Mouse (Mus musculus) forelimb bud, embryonic 11.5 days (tissue): ENCODE data around the gene Rbp1.
A peak's percentile ranks its signal among the peaks of the same experiment; 100 is the strongest.

Experiments used
- DNase-seq: peaks from one replicate; pipeline ENCODE4 v3.0.0-alpha.2; 2012; ENCODE audit warnings: low read depth, low spot score

Gene Rbp1

DNA sequence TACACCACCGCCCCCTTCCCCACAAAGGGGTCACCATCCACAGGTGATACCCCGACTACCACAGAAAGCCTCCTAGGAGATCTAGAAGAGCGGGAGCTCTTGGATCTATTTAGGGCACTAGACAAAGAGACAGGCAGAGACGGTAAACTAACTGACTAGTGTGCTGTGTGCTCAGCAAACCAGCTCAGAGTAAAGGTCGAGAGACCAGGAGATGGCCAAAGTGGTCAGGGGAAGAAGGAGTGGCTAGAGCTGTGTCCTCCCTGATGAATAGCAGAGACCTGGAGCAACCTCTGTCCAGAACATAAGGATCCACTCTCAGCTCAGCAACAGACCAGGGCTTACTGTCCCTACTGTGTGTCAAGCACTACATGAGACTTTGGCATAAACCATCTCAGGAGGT is at the start of gene Rbp1:
Rbp1 (plus strand) TSS at position 306 of the 400 bp plus-strand sequence.
- DNase-seq = no peak

DNA sequence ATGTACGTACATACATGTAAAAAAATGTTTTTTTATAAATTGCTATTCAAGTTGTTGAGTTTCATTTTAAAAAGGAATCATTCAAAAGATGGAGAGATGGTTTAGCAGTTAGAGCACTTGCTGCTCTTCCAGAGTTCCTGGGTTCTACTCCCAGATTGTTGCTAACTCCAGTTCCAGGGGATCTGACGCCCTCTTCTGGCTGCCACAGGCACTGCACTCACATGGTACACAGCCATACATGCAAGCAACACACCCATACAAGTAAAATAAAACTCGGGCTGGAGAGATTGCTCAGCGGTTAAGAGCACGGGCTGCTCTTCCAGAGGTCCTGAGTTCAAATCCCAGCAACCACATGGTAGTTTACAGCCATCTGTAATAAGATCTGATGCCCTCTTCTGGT is 49.4 kb upstream of the Rbp1 start:
- no peak for DNase-seq

DNA sequence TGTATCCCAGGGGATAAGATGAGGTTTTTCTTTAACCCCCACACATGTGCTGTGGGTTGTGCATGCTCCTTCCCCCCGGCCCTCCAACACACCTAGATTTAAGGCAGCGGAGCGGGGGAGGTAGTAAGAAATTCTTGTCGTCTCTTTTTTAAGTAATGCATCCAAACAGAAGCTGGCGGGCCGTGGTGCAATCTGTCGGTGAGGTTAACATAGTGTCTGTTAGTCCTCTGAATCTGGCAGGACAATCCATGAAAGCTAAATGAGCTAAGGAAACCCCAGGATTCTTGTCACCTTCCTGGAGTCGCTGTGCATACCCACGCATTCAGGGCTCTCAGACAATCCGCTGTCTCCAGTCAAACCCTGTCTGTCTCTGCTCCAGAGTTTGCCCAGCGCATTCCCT is 47.9 kb upstream of the Rbp1 start:
- DNase-seq = no peak

DNA sequence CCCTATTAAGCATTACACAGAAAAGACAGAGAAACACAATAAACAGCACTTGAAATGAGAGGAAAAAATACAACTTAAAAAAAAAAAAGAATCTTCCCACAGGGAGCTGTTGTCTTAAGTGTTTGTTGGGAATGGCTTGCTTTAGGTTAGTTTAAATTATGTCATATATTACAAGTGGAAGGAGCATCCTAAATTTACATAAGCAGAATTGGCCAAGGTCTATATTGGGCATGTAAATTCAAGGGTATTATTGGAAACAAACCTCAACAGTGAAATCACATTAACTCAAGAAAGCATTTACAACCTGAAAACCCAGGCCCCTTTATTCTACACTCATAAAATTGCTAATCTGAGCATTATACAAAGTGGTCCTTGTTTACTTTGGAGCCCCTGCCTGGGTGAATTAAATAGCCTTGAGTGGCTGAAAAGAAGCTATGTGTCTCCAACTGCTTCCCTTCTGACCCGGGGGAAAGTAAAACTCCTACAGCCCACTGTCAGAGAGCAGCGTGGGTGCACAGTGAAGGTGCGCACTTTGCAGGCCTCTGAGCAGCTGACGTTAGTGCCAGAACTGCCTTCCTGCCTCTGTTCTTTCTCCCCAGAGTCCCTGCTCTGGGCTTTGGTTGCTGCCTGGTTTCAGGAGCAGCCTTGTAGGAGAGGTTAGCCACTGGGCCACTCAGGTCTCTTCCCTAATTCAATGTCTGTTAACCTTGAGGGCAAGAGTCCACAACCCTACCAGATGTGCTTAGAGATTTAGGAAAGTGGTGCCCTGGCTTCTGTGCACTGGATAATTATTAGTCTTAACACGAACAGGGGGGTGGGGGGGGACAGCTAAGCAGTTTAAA is 47.2 kb upstream of the Rbp1 start:
- peak; percentile 17 for DNase-seq

DNA sequence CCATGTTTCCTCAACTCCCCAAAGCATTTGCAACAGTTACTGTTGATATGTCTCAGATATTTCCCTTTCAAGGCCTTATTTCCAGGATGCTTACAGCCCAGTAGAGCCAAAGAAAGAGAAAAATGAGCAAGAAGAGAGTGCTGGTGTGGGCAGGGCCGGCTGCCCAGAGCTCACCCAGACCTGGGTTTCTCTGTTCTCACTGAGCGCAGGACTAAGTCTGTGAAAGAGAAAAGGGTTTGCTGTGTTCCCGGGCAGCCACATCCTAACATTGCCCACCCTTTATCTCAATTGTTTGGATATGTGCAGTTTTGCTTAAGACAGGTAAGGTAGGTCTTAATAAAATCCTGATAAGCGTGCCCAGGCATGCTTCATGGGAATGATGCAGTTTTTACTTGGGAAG is 43.0 kb upstream of the Rbp1 start:
- no peak for DNase-seq

DNA sequence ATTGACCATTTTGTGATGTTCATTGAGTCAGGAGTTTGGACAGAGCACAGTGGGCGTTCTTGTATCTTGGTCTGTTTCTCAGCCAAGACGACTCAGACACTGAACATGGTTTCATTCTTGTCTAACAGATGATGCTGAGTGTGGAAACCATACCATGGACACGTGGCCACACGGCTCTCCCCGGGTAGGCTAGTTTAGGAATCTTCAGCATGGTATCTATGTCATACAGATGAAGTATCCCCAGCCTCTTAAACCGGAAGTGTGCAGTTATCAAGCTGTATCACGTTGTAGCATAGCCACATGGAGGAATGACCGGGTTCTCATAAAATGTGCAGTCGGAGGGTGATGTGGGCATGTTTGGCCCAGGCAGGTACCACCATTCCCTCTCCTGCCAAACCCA is 42.2 kb upstream of the Rbp1 start:
- no peak for DNase-seq

DNA sequence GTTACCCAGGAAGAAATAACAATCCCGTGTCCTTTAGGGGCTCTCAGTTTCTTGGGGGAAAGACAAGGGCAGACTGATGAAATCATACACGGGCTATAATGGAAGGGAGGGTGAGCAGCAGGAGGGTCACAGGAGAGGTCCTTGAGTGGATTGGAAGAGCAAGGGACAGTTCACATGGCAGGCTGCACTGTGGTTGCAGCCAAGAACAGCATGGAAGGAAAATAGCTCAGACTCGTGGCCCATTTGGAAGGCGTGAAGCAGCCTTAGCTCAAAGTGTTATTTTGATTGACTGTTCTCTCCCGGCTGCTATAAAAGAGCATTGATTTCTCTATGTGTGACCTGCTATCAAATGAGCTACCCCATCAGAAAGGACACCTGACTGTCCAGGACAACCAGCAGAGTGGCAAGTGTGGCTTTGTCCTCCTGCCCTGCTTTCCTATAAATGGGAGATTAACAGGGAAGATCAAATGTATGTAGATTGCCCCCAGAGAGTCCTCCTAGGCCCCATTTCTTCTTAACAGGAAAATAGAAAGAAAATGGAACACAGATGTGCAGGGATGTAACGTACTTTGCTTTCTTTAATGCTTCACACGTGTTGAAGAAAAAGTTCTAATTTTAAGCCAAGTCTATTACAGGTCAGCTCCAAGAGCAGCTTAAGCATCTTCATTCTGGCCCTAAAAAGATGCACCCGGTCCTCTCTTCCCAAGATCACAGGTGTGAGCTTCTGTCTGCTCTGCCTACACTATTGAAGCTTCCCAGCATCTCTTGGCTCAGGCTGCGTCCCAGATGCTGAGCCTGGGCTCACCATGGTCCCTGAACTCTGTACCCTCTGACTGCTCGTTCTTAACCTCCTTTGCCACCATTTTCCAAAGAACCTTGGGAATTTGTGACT is 34.8 kb upstream of the Rbp1 start:
- DNase-seq = peak; percentile 8

DNA sequence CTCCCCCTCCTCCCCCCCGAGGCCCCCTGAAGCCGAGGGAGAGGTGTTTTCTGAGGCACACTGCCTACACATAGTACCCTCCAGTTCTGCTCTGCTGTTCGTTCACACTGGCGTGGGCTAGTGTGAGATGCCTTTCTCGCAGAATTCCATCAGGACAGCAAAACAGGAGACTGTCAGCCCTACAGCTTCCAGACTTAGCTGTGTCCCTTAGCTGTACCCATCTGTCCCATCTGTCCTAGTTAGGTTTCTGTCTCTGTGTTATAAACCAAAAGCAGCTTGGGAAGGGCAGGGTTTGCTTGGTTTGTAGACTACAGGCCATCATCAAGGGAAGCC is 34.2 kb upstream of the Rbp1 start:
- no peak for DNase-seq

DNA sequence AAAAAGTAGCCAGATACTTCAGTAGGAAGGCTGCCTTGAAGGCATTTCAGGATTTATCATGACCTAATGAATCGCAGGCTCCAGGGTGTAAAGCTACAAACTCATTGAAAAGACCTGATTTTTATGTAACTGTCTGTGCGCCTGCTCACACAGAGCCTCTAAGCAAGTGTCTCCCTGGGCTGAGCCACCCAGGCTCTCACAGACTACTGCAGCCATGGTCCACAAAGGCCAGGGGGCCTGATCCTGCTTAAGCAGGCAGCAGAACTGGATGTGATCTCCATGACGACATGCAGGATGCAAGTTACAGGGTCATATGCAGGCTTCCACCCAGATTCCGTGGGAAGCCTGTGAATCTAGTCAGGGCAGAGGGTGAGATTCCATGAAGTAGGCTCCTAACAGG is 29.3 kb upstream of the Rbp1 start:
- DNase-seq = no peak

DNA sequence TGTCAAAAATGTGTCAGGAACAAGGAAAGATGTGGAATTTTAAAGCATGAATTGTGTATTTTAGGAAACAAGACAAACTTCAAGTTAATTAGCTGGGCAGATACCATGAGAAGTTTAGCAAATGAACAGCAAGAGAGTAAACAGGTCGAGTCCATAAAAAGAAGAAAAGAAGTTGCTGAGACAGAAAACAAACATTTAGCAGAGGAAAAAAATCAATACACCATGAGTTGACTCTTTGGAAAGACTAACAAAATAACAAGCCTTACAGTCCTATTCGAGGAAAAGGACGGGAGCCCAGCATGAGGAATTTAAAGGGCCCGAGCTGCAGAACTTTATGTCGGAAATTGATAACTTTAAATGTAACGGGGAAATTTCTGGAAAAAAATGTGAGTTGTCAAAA is 25.6 kb upstream of the Rbp1 start:
- DNase-seq = no peak

DNA sequence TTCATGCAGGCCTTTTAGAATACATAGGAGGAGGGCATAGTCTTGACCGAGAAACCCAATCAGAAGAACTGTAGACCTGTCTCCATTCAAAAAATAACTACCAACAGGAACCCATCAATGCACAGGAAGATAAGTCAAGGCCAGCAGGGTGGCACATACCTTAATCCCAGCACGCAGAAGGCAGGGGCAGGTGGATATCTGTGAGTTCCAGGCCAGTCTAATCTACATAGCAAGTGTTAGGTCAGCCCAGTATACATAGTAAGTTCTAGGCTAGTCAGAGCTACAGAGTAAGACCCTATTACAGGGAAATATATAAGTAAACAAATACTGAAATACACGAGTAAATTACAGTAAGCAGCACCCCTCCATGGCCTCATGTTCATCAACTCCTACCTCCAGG is 24.9 kb upstream of the Rbp1 start:
- no peak for DNase-seq

DNA sequence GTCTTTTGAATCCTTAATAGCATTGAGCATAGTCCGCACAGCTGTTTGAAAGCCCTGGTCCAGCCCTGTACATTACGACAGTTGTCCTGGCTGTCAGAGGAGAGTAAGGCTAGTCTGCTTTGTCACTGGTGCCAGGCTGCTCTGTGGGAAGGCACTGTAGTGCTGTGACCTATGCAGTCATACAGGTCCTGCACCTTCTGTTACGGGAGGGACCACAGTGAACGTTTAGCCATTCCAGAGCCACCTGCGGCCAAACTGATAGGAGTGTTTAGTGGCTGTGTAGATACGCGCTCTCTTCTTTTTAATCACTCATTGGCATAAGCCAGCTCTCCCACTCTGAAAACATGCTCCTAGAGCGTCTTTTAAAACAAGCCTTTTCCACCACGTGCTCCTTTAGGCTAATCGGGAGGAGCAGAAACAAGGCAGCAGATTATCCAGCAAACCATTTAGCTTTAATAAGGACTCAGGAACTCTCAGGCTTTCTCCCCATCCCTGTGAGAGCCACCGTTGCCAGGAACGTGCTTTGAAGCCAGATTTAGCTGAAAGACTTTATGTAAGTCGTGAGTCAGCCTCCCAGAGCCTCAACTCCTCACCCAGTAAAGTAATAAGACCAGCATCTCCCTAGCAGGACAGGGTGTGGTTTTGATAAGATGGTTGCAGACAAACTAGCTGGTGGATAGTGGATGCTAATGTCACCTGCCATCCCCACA is 22.4 kb upstream of the Rbp1 start:
- no peak for DNase-seq

DNA sequence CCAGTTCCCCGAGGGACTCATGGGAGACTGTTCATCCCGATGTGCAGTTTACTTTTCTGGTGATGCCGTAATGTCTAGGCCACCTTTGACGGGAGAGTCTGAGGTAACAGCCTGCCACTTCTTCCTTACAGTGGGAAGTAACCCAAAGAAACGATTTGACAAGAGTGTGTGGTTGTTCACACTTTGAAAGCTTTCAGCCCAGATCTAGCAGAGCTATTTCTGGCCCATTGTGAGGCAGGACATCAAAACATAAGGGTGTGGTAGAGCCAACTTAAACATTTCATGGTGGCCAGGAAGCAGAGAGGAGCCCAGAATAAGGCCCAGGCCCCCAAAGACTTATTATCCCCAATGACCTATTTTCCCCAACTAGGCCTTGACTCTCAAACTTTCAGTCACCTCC is 21.1 kb upstream of the Rbp1 start:
- no peak for DNase-seq

DNA sequence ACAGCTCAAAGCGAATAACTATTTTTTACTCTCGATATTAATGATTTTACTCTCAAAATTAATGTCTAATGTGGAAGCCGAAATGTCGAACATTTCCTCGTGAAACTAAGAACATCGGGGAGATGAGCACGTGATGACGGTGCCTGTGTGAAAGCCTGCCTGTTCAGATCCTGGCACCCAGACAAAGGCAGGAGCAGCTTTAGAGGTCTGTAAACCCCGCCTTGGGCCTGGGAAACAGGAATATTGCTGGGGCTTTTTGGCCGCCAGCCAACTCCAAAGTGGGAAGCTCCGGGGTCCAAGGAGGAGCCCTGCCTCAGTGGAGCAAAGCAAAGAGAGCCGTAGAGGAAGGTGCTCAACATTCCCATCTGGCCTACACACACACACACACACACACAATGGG is 15.0 kb upstream of the Rbp1 start:
- no peak for DNase-seq

DNA sequence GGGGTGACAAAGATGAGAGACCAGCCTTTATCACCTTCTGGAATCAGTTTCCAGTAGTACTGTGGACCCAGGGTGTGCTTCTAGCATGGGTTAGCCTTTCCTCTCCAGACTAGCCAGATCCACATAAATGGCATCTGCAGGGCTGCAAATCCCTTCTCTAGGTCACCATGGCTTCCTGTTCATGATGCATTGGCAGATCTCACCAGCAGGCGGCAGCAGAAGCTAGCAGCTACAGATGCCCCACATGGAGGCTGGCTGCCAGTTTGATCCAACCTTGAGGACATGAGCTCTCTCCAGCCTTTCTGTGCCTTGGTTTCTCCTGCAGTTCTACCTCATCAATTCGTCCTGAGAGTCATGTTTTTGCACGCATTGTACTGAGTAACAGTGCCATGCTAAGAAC is 13.6 kb upstream of the Rbp1 start:
- DNase-seq = peak; percentile 70

DNA sequence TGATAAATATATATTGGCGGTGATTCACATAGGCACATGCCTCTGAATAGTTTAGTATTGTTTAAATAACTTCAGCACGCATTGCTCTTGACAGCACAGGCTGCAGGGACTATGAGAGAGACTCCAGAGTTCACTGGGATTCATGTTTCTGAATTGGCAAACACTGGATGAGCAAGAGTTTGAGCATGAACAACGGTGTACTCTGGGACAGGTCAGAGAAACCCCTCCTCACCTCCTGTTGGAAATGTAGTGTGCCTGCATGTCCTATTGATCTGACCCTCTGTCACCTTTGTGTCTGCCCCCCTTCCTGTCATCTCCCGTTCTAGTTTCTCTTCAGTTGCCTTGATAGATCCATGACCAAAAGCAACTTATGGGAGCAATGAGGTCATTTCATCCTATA is 7.3 kb upstream of the Rbp1 start:
- DNase-seq = no peak

DNA sequence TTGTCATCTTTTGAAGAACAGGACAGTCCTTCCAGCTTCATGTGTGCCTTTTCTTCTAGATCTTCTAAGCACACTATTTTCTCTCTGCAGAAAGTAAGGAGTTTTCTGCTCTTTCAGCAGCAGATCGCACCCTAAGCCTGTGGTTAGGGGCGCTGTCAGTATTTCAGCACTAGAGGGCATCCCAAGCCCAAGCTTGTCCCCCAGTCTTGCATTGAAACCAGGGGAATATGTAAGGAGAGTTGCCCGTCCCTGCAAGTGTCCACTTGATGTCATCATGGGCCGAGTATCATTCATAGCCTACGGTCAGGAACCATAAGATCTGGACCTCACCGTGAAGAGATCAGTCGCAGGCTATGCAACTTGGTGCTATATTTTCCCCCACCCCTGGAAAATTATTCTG is 4.8 kb upstream of the Rbp1 start:
- DNase-seq = no peak

DNA sequence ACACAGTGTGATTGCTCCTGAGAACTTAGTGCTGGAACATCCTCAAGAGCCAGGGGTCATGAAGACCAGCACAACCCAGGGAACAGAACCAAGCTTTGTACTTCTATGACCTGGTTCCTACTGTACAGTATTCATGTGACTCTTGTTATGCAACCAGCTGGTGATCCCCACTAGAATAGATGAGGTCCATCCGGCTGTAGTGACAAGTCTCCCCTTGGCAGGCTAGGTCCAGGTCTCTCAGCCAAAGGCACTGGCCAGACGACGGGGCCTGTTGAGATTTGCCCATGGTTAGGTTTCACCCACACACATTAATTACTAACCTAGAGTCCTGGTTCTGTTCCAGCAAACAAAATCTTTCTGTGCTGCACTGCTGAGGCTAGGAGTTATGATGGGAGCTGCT is 4.4 kb upstream of the Rbp1 start:
- DNase-seq = no peak

DNA sequence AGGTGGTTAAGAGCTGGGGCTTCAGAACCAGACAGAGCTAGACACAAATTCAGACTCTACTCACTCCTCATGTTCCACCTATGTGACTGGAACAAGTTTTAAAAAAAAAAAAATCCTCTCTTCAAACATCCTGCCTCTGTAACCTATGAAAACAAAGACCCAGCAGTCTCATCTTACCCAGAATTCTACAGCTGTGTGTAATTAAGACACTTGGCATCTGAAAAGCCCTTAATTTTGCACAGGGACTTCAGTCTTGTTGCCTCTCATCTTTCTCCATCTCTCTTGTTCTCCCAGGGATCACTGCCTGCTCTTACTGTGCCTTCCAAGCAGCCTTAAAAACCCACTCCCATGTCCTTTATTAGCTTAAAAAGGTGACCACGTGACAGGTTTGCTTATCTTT is 2.1 kb upstream of the Rbp1 start:
- DNase-seq = no peak

DNA sequence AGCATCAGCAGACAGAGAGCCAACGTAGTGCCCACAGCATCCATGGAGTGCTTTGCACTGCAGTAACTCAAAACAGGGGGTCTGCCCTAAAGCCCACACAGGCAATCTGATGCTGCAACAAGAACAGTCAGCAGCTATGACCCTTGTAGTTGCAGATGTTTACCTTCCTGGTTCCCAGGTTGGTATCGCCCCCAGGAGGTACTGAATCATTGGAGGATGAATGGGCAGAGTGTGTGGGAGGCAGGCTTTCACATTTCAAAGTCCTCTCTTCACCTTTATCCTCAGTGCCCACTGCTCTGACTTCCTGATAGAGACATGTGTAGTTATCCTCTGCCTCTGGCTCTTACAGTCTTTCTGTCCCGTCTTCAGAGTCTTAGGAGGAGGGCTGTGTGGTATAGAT is 858 bp upstream of the Rbp1 start:
- no peak for DNase-seq

DNA sequence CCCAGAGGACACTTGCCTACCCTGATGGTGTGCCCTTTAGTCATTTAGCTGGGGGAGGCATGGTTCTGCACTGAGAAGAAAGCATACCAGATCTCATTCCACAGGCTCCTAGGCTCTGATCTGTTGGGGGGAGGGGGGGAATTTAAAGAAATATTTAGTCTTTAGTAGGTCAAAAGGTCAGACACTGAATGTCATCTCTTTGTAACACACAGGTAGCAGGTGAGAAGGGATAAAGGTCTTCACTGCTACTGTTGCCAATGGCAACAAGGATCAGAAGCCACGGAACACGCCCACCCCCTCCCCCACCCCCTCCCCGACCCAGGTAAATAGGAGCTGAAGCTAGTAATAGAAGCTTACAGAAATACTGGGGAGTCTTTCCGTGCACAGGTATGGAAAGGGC is 930 bp downstream of the Rbp1 start:
- no peak for DNase-seq

DNA sequence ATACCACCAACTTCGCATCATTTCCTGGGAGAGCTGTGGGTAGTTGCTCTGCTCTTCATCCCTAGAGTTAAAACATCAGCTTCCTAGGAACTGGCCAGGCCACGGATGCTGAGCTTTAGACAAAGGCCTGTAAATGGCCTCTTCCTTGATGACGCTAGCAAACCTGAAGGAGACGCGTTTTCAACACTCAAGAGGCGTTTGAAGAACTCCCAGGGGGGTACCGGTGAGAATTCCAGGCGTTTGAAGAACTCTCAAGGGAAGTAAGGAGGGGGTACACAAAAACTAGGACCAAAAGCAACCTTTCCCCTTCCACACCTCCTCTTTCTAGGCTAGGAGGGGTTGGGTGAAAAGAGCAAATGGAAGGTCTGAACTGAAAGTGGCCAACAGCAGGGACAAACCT is 1.5 kb downstream of the Rbp1 start:
- DNase-seq = peak; percentile 10
